Mouse (Mus musculus) C2C12 (cell line): ENCODE measurements around the gene Afg3l1. TPM values are rescaled to one million over a fixed set of nuclear protein-coding genes. Genes with fewer than 3 reads are reported as not detected.
"Not testable (repeated sequence)": the region's sequence is repeated elsewhere in the genome, so short reads cannot be mapped to it uniquely, and the experiment has no call there.

Source experiments
- H3K27me3 ChIP-seq: one replicate; pipeline ENCODE4 v1.6.1; 2011; ENCODE audit not compliant: control insufficient read depth, insufficient read depth, insufficient read length
- H3K36me3 ChIP-seq: one replicate; pipeline ENCODE4 v1.6.1; 2011; ENCODE audit not compliant: control insufficient read depth, insufficient read depth
- H3K4me3 ChIP-seq: one replicate; pipeline ENCODE4 v1.5.1; 2011; ENCODE audit warnings: mild to moderate bottlenecking, control low read depth; ENCODE audit not compliant: poor library complexity, insufficient read depth, severe bottlenecking
- H3K79me2 ChIP-seq: one replicate; pipeline ENCODE4 v1.6.1; 2011; ENCODE audit not compliant: control insufficient read depth, insufficient read depth
- H3K79me3 ChIP-seq: one replicate; pipeline ENCODE4 v1.6.1; 2011; ENCODE audit warnings: low read depth, control low read depth
- H3ac ChIP-seq: one replicate; pipeline ENCODE3; 2011; ENCODE audit warnings: low read depth; ENCODE audit not compliant: control insufficient read depth, insufficient read length
- CEBPB ChIP-seq: IDR thresholded peaks from one replicate; pipeline ENCODE4 v1.6.1; 2011; ENCODE audit warnings: low read depth, mild to moderate bottlenecking, control low read depth, moderate library complexity
- CTCF ChIP-seq: IDR thresholded peaks from one replicate; pipeline ENCODE4 v1.5.1; 2011; ENCODE audit not compliant: control insufficient read depth, insufficient read depth, insufficient read length
- FOSL1 ChIP-seq: IDR thresholded peaks from one replicate; pipeline ENCODE4 v1.8.0; 2011; ENCODE audit warnings: mild to moderate bottlenecking, low read length; ENCODE audit not compliant: poor library complexity, insufficient read depth, severe bottlenecking
- MAX ChIP-seq: IDR thresholded peaks from one replicate; pipeline ENCODE4 v1.6.1; 2011; ENCODE audit warnings: mild to moderate bottlenecking, control low read depth
- MYOD1 ChIP-seq: IDR thresholded peaks from one replicate; pipeline ENCODE4 v1.6.1; 2011; ENCODE audit warnings: low read depth; ENCODE audit not compliant: control insufficient read depth, insufficient read length
- MYOG ChIP-seq: IDR thresholded peaks from one replicate; pipeline ENCODE4 v1.6.1; 2011; ENCODE audit not compliant: control insufficient read depth, insufficient read length; ENCODE audit errors: extremely low read depth
- USF1 ChIP-seq: IDR thresholded peaks from one replicate; pipeline ENCODE4 v1.6.1; 2011; ENCODE audit warnings: low read depth, mild to moderate bottlenecking, control low read depth, moderate library complexity
- long read RNA-seq, 2 experiments: library from polyadenylated mRNA; unstranded; transcript quantifications; one replicate each; pipeline ENCODE4 v2.0.0; 2019 to 2020
- polyA plus RNA-seq: library from polyadenylated mRNA; unstranded; fragments of >200 nt; fragmentation: generic; extraction: Trizol; gene quantifications from one replicate; pipeline ENCODE4 v1.2.1, GENCODE M21; 2012; ENCODE audit warnings: missing spikeins

Afg3l1 gene
- 35.9 TPM for polyA plus RNA-seq
- long read RNA-seq, experiment 1, full-length matches to known transcripts = 16 of 27 reads
- long read RNA-seq, experiment 1, partial matches to known transcripts = 9 of 27 reads
- long read RNA-seq, experiment 1, other reads (novel, unspliced or antisense) = 2 of 27 reads
- long read RNA-seq, experiment 2, full-length matches to known transcripts = 264 of 294 reads
- long read RNA-seq, experiment 2, partial matches to known transcripts = 6 of 294 reads
- long read RNA-seq, experiment 2, other reads (novel, unspliced or antisense) = 24 of 294 reads

- peaks cover 45% of the 10 kb centered on the region for H3K79me2 ChIP-seq
- peaks cover 24% of the 10 kb centered on the region for H3K36me3 ChIP-seq
- no peaks in the 10 kb centered on the region for H3K27me3 ChIP-seq
- TF ChIP-seq CTCF = no peak
- no peak for TF ChIP-seq CEBPB
- TF ChIP-seq MYOD1 = no peak
- TF ChIP-seq MAX = peak; percentile 68
- peak within 1 kb of the TSS; percentile 58 for H3K4me3 ChIP-seq
- H3ac ChIP-seq = peak within 1 kb of the TSS; percentile 84
- peaks cover 24% of the 10 kb centered on the region for H3K79me3 ChIP-seq
These were observed at the start of gene Afg3l1 for GRCm38 (mm10) chr8:123477737-123478258. Afg3l1 (plus strand) TSS chr8:123477903.

GRCm38 (mm10) chr8:123428343-123428893, 49.3 kb upstream of the Afg3l1 start:
- H3K79me2 ChIP-seq = no peaks in the 10 kb centered on the region
- H3K4me3 ChIP-seq = no peak overlapping the region
- H3K27me3 ChIP-seq = no peaks in the 10 kb centered on the region
- TF ChIP-seq MAX = no peak
- no peak for TF ChIP-seq CTCF
- no peak for TF ChIP-seq CEBPB
- TF ChIP-seq USF1 = no peak
- no peak for TF ChIP-seq FOSL1
- no peak for TF ChIP-seq MYOG
- TF ChIP-seq MYOD1 = no peak
- no peaks in the 10 kb centered on the region for H3K36me3 ChIP-seq
- no peak overlapping the region for H3ac ChIP-seq
- H3K79me3 ChIP-seq = no peaks in the 10 kb centered on the region

GRCm38 (mm10) chr8:123428939-123429721, 48.6 kb upstream of the Afg3l1 start:
- no peaks in the 10 kb centered on the region for H3K79me3 ChIP-seq
- no peaks in the 10 kb centered on the region for H3K79me2 ChIP-seq
- H3K27me3 ChIP-seq = no peaks in the 10 kb centered on the region
- no peaks in the 10 kb centered on the region for H3K36me3 ChIP-seq
- TF ChIP-seq MYOD1 = no peak
- TF ChIP-seq FOSL1 = no peak
- TF ChIP-seq MAX = no peak
- no peak for TF ChIP-seq USF1
- no peak for TF ChIP-seq MYOG
- TF ChIP-seq CTCF = no peak
- no peak for TF ChIP-seq CEBPB
- H3ac ChIP-seq = no peak overlapping the region
- no peak overlapping the region for H3K4me3 ChIP-seq

- not testable (repeated sequence) for H3K79me2 ChIP-seq
These were observed 48.0 kb upstream of the Afg3l1 start for GRCm38 (mm10) chr8:123429722-123430013.

DNA sequence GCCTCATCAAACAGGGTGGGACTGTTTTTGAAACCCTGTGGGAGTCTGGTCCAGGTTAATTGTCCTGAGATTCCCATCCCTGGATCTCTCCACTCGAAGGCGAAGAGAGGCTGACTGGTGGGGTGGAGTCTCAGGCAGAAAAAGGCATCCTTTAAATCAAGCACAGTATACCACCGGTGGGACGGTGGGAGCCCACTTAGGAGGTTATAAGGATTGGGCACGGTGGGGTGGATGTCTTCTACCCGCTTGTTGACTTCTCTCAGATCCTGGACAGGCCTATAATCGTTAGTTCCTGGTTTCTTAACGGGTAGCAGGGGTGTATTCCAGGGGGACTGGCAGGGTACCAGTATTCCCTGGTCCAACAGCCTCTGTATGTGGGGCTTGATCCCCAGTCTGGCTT, 46.8 kb upstream of the Afg3l1 start:
- not testable (repeated sequence) for H3K79me3 ChIP-seq, H3K36me3 ChIP-seq, H3ac ChIP-seq, H3K79me2 ChIP-seq, H3K27me3 ChIP-seq, H3K4me3 ChIP-seq

More at GRCm38 (mm10) chr8:123429722-123430013, 48.0 kb upstream of the Afg3l1 start:
- not testable (repeated sequence) for H3K79me3 ChIP-seq, H3K36me3 ChIP-seq, H3ac ChIP-seq, H3K27me3 ChIP-seq, H3K4me3 ChIP-seq

DNA sequence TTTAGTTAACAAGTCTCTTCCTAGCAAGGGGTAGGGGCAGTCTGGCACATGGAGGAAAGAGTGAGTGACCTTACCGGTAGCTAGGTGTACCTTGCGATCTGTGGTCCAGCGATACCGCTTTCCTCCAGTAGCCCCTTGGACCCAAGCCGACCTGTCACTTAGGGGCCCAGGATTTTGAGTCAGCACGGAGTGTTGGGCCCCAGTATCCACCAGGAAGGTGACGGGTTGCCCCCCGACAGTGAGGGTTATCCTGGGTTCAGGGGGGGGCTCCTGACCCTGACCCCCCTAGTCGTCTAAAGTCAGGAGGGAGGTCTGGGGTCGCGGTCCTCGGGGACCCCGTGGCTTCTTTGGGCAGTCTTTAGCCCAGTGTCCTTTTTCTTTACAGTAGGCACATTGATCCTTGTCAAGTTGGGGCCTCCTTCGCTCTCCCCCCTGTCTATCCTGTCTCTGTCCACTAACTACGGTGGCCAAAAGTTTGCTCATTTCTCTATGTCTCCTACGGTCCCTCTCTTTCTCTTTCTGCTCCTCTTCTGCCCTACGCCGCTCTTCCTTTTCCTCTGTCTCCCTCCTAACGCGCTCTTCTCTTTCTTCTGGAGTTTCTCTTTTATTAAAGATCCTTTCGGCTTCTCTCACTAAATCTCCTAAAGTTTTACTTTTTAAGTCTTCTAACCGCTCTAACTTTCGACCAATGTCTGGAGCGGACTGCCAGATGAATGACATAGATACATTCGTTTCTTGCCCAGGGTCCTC, 45.9 kb upstream of the Afg3l1 start:
- Histone ChIP-seq H3K27me3 (no peaks in the 10 kb centered on the region), H3K79me3 (no peaks in the 10 kb centered on the region), H3K79me2 (no peaks in the 10 kb centered on the region), H3K4me3 (no peak overlapping the region), H3K36me3 (no peaks in the 10 kb centered on the region), H3ac (no peak overlapping the region)
- TF ChIP-seq MYOG (no peak), CEBPB (no peak), CTCF (no peak), FOSL1 (no peak), MYOD1 (no peak), MAX (no peak), USF1 (no peak)
